Mouse (Mus musculus) ES-Bruce4 (cell line): ENCODE results near the gene Ctxn1.

Experiments
- CTCF ChIP-seq: IDR thresholded peaks from one replicate; pipeline ENCODE4 v1.8.1; 2011; ENCODE audit warnings: low read depth, low read length
- EP300 ChIP-seq: IDR thresholded peaks from 2 replicates; pipeline ENCODE4 v1.6.1; 2011; ENCODE audit warnings: low read depth, low read length; ENCODE audit not compliant: insufficient read depth
- POLR2A ChIP-seq: IDR thresholded peaks from one replicate; pipeline ENCODE4 v1.8.1; 2011; ENCODE audit warnings: low read length; ENCODE audit not compliant: insufficient read depth

- TF ChIP-seq CTCF = no peak
- TF ChIP-seq POLR2A = no peak
- no peak for TF ChIP-seq EP300
Measured at GRCm38 (mm10) chr8:4265160-4265914, 6.3 kb upstream of the Ctxn1 start.
